Mouse (Mus musculus) activated CD4-positive, CD25-positive, alpha-beta regulatory T cell, adult 4 months (primary cell): ENCODE measurements around the gene Rgs11. TPM values are rescaled to one million over a fixed set of nuclear protein-coding genes. Genes with fewer than 3 reads are reported as not detected.
A peak's percentile ranks its signal among the peaks of the same experiment; 100 is the strongest.

Experiments
- ATAC-seq: one replicate; pipeline ENCODE4 v1.8.0; 2017
- polyA plus RNA-seq, 2 experiments: library from polyadenylated mRNA; unstranded; fragments of 100-300 nt; shearing (Covaris generic); gene quantifications; one replicate each; pipeline ENCODE4 v1.2.1; 2017

Rgs11 gene
- polyA plus RNA-seq, 2 experiments from 2014 or later = 2.9 to 8.9 TPM

GRCm38 (mm10) chr17:26232863-26233262 lies 30.1 kb downstream of the Rgs11 start:
- no peak for ATAC-seq

- ATAC-seq = peak; percentile 52
These were observed 31.6 kb downstream of the Rgs11 start for GRCm38 (mm10) chr17:26234386-26234785.

GRCm38 (mm10) chr17:26235077-26235815 lies 32.5 kb downstream of the Rgs11 start:
- ATAC-seq = no peak

GRCm38 (mm10) chr17:26237667-26238066 lies 34.9 kb downstream of the Rgs11 start:
- ATAC-seq = no peak

- ATAC-seq = no peak
These were observed 36.8 kb downstream of the Rgs11 start for GRCm38 (mm10) chr17:26239551-26239950.

GRCm38 (mm10) chr17:26240120-26240790 lies 37.5 kb downstream of the Rgs11 start:
- ATAC-seq = no peak

GRCm38 (mm10) chr17:26240990-26241389 lies 38.2 kb downstream of the Rgs11 start:
- ATAC-seq = no peak

- ATAC-seq = peak; percentile 52
These were observed 40.8 kb downstream of the Rgs11 start for GRCm38 (mm10) chr17:26243471-26244100.

GRCm38 (mm10) chr17:26244101-26244841 lies 41.5 kb downstream of the Rgs11 start, which contains the start of gene Fam234a:
Gene Fam234a (minus strand): TSS chr17:26244242.
- ATAC-seq = peak; percentile 84

- no peak for ATAC-seq
These were observed 49.3 kb downstream of the Rgs11 start for GRCm38 (mm10) chr17:26251886-26252538.

- ATAC-seq = peak; percentile 95
These were observed 49.9 kb downstream of the Rgs11 start, which contains the start of gene Luc7l for GRCm38 (mm10) chr17:26252539-26253251. Gene Luc7l (plus strand): TSS chr17:26252896.

- no peak for ATAC-seq
These were observed 50.6 kb downstream of the Rgs11 start for GRCm38 (mm10) chr17:26253399-26253798.

- ATAC-seq = no peak
These were observed 52.6 kb downstream of the Rgs11 start for GRCm38 (mm10) chr17:26255313-26255712.

Other genes with a start within 250 kb of the Rgs11 start
- 1 to 10 TPM; 5.2 to 7.1 TPM for gene Capn15, start 217.2 kb upstream of the Rgs11 start, polyA plus RNA-seq
- gene Rab11fip3, start 133.4 kb upstream of the Rgs11 start, polyA plus RNA-seq = 1 to 10 TPM; 2.4 to 2.7 TPM
- 10 to 100 TPM; 12.9 to 25.7 TPM for gene Decr2, start 112.6 kb upstream of the Rgs11 start, polyA plus RNA-seq
- 1 to 10 TPM; 1.6 TPM for gene Nme4, start 107.3 kb upstream of the Rgs11 start, polyA plus RNA-seq
- gene Tmem8, start 89.7 kb upstream of the Rgs11 start, polyA plus RNA-seq = 1 to 10 TPM; 4.8 to 4.9 TPM
- 100 to 1,000 TPM; 111 to 135 TPM for gene Mrpl28, start 79.5 kb upstream of the Rgs11 start, polyA plus RNA-seq
- 10 to 100 TPM; 10.5 to 13.5 TPM for gene Axin1, start 64.3 kb upstream of the Rgs11 start, polyA plus RNA-seq
- gene Pdia2, start 3.9 kb upstream of the Rgs11 start, polyA plus RNA-seq = not detected
- not detected for gene Arhgdig, start 4.8 kb downstream of the Rgs11 start, polyA plus RNA-seq
- 10 to 100 TPM; 20.9 to 21.3 TPM for gene Fam234a, start 41.3 kb downstream of the Rgs11 start, polyA plus RNA-seq
- 10 to 100 TPM; 47.9 to 51.0 TPM for gene Luc7l, start 49.9 kb downstream of the Rgs11 start, polyA plus RNA-seq
- under 1 TPM; 0.33 to 0.57 TPM for gene Neurl1b, start 211.9 kb downstream of the Rgs11 start, polyA plus RNA-seq